Mouse (Mus musculus): Measurements from ENCODE around the gene Gm48552.

Gene Gm48552

GRCm38 (mm10) chr10:81419111-81419928, 30.5 kb downstream of the Gm48552 start:
- DNase-seq (ENCODE audit: low read depth, low spot score): no peak

DNA sequence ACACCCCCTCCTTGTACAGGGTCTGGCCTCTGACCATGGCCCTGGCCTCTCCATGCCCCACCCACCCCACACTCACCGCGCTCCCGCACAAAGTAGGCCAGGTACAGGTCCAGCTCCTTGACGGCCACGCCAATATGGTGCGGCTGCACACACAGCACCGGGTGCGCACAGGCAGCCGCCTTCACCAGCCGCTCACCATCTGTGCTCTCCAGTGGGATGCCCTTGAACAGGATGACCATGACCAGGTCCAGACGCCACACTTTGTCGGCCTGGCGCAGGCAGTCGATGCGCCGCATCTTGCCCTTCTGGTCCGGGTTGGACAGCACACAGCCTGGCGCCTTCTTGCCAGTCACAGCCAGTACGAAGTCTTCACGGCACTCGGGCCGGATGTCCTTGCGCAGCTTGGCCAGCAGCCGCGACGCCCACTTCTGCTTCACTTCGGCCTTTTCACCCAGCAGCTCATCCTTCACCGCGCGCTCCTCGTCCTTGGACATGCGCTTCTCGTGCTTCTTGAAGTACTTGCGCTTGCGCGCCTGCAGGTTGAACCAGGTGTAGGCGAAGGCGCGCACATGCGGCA, 31.5 kb downstream of the Gm48552 start:
- no peak for DNase-seq (ENCODE audit: low read depth, low spot score)

DNA sequence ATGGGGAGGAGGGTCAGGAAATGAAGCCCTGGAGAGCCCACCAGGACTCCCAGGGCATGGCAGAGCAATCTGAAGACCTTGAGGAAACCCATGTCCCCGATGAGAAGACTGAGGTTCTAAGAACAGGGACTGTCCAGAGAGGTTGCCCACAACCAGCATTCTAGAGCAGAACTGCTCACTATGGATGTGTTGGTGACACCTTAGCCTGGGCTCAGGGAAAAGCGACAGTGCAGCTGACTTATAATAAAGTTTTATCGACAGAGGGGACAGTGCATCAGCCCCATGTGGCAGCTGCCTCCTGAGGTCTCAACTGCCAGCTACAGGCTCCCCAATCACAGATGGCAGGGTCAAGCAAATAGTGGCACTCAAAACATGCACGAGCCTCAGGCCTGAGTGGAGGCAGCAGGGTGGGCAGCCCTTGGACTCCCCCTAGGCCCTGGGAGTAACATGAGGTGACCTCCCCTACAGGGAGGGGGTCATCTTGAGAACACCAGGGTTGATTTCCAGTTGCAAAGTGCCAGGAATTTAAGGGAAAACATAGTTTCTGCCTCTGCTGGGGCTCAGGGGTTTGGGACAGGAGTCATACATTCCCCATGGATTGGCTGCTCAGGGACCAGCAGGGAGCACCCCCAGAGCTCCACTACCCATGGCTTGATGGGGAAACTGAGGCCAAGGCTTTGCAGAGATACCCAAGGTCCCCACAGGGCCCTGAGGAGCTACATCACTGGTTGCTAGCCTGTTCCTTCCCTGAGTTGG, 32.4 kb downstream of the Gm48552 start:
- DNase-seq (ENCODE audit: low read depth, low spot score): no peak

DNA sequence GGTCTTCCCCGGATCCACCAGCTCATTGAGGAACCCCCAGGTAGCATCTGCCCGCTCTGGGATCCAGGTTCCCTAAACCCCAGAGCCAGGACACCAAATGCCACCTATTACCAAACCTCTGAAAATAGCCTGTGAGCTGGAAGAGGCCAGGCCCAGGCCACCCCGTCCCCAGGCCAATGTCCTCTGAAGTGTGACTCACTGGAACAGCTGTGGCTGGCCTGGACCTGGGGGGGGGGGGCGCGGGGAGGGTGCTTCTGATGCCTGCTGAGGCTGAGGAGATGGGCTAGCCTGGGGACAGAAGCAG, 32.9 kb downstream of the Gm48552 start:
- DNase-seq (ENCODE audit: low read depth, low spot score): no peak

GRCm38 (mm10) chr10:81422191-81422590, 33.4 kb downstream of the Gm48552 start:
- DNase-seq (ENCODE audit: low read depth, low spot score): no peak

DNA sequence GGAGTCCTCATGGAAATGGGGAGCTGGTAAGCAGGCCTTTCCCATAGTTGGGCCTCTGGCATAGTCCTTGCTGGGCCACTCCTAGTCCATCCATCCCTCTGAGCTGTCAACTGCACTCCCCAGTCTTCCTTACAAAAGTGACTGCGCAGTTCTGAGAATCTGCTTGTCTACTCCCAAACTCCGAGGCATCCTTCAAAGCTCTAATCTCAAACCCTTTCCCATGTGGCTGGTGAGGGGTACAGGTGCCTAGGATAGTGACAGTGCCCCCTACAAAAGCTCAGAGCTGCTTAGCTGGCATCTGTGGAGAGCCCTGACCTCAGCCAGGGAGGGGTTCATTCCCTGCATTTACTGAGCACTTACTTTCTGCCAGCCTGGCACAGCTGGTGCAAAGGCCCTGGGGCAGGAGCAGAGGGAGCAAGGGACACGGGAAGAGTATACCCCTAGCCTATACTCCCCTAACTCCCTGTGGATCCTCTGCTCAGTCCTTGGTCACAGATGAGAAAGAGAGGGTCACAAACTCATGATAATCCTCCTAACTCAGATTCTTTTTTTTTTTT, 33.9 kb downstream of the Gm48552 start:
- DNase-seq (ENCODE audit: low read depth, low spot score): no peak

DNA sequence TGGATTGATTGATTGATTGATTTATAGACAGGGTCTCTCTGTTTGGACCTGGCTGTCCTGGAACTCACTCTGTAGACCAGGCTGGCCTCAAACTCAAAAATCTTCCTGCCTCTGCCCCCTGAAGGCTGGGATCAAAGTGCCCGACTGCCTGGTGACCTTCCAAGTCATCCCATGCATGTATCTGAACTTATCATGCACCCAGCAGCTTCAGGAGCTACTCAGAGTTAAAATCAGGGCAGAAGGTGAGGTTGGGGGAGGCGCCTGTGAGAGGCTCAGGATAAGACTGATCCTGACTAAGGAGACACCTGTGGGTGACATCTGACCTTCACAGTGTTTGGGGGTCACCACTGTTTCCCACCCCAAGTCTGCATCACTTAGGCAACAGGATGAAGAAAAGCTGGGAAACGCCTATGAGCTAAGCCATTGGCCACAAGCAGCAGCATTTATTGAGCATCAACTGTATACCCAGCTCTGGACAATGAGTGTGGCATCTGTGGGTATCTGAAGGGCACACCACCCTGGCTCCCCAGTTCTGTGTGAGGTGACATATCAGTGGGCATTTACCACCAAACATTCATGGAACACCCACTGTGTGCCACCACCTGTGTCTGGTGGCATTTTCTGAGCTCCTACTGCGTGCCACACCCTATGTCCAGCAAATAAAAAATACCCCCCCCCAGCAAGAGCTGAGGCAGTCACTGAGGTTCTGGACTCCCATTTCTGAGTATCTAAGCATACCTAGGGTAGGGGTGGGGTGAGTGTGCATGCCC, 34.9 kb downstream of the Gm48552 start:
- DNase-seq (ENCODE audit: low read depth, low spot score): no peak

GRCm38 (mm10) chr10:81424246-81425051, 35.6 kb downstream of the Gm48552 start:
- no peak for DNase-seq (ENCODE audit: low read depth, low spot score)

- DNase-seq (ENCODE audit: low read depth, low spot score): no peak
Measured at GRCm38 (mm10) chr10:81425236-81425850, 36.5 kb downstream of the Gm48552 start.

DNA sequence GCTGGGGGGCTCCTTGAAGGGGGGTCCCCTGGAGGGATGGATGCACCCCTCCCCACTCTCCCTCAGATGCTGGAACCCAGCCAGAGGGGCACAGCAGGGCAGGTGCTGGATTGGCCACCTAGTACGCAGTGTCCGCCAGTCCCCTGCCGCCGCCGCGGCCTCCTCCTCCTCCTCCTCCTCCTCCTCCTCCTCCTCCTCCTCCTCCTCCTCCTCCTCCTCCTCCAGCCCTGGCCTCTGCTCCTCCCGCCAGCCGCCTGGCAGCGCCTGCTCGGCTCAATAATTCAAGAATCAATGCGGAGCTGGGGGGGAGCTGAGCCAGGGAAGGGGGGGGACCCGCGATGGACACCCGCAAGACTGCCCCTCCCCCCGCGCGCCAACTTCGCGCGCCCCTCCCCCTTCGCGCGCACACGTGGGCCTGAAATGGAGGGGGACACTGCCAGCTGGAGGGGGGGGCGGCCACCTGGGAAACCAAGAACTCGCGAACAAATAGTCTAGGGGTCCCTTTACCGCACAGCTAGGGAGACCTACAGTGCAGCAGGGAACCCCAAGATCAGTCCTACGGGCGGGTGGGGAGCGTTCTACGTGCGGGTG, 37.4 kb downstream of the Gm48552 start:
- no peak for DNase-seq (ENCODE audit: low read depth, low spot score)

DNA sequence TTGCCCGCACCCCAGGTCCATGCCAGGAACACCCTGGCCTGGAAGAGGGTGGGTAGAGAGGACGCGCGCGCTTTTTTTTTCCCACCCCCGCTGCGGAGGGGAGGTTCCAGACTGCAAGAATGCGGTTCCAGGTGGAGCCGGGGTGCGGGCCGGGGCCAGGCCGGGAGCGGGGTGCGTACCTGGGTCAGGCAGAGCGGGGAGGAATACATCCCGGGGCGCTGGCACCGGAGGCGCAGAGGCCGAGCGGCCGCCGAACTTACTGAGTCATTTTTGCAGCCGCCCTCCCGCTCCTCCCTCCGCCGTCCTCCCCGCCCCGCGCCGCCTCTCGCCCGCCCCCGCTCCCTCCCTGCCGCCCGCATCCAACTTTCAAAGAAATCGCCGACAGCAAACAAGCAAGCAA, 38.1 kb downstream of the Gm48552 start:
- no peak for DNase-seq (ENCODE audit: low read depth, low spot score)

GRCm38 (mm10) chr10:81427327-81427726, 38.5 kb downstream of the Gm48552 start:
- DNase-seq (ENCODE audit: low read depth, low spot score): no peak

DNA sequence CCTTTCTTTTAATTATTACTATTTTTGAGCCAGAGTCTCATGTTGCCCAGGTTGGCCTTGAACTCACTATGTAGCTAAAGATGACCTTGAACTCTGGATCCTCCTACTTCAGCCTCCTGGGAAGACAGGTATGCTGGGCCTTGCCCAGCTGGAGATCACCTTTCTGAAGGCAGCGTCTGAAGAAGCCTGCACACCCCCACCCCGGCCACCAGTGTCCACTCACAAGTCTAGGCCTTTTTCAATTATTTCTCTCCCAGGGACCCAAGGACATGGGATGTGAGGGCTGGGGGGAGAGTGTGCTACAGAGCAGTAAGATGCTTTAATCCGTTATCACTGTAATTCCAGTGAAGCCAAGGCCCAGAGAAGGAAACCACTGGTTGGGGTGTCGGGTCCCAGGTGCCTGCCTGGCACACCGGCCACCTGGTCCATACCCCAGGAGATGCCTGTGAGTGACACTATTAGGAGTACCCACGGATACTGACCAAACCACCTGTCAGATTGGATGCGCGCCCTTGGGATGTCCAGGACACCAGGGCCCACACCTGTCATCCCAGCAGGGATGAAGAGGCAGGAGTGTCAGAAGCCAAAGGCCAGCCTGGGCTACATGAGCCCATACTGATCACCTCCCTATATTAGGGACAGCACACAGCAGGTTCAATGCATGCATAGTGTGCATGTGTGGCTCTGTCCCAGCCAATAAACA, 39.1 kb downstream of the Gm48552 start:
- no peak for DNase-seq (ENCODE audit: low read depth, low spot score)

DNA sequence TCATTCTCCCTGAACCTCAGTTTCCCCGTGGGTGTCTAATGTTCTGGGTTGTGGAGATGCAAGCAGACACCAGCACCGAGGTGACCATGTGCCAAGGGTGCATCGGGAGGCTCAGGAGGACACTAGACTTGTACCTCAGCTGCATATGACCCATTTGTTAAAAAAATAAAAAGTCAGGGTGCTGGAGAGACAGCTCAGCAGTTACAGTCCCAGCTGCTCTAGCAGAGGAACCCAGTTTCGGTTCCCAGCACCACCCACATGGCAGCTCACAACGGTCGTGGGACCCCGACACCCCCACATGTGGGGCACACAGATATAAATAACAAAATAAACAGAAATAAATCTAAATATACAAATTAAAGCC, 39.7 kb downstream of the Gm48552 start:
- DNase-seq (ENCODE audit: low read depth, low spot score): no peak

- DNase-seq (ENCODE audit: low read depth, low spot score): no peak
Measured at GRCm38 (mm10) chr10:81429092-81429491, 40.3 kb downstream of the Gm48552 start.

DNA sequence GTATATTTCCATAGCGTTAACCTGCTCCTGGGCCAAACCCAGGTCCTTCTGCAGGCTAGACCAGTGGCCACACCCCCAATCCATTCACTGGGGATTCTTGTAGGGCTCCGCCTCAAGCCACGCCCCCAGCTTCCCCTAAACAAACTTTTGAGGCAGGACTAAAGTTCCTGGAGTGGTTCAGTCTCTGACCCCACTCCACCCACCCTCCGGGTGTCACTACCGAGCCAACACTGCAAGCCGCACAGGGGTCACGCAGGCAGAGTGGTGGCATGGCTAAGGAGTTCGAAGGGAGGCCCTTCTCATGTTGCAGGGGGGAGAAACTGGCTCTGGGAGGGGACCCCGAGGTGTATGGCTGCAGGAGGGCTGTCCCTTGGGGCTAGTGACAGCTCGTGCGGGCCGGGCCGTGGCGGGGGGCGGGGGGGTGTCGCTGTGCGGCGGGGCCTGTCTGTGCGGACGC, 40.8 kb downstream of the Gm48552 start:
- no peak for DNase-seq (ENCODE audit: low read depth, low spot score)

GRCm38 (mm10) chr10:81430141-81430830, 41.5 kb downstream of the Gm48552 start:
- DNase-seq (ENCODE audit: low read depth, low spot score): no peak

GRCm38 (mm10) chr10:81430831-81431525, 42.2 kb downstream of the Gm48552 start:
- no peak for DNase-seq (ENCODE audit: low read depth, low spot score)

All from telencephalon, adult 2 months (tissue).